Mouse (Mus musculus): Measurements from ENCODE around the gene Son.
A peak's percentile ranks its signal among the peaks of the same experiment; 100 is the strongest.

Son gene

DNA sequence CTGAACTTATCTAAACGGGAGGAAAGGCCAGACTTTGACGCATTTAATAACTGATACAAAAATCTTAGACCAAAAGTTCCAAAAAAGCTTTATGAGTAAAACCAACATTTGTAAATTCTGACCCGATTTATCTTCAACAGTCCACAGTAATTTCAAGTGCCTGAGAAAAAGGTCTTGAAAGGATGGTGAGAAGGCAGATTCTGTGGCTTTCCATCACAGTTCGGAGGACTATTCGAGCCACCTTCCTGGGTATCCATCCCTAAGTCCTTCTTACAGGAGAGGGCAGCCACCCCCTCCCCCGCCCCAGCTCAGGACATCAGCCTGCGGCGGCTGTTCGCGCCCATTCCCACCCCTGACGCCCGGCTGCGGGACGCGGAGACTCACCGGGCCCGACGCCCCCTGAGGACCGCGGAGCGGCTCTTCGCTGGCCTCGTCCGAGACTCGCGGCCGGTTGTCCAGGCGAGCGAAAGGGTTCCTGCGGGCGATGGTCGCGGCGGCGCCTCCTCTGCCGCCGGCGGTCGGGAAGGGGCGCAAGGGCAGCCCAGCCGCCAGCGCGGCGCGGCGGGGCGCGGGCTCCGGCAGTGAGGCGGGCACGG is 40.8 kb downstream of the Son start:
- no peak for DNase-seq (ENCODE audit: low read depth, low spot score)

GRCm38 (mm10) chr16:91688619-91689334 is 41.5 kb downstream of the Son start, which contains the start of gene Donson:
Gene Donson (minus strand): TSS chr16:91688770.
- DNase-seq (ENCODE audit: low read depth, low spot score) = peak; percentile 67

DNA sequence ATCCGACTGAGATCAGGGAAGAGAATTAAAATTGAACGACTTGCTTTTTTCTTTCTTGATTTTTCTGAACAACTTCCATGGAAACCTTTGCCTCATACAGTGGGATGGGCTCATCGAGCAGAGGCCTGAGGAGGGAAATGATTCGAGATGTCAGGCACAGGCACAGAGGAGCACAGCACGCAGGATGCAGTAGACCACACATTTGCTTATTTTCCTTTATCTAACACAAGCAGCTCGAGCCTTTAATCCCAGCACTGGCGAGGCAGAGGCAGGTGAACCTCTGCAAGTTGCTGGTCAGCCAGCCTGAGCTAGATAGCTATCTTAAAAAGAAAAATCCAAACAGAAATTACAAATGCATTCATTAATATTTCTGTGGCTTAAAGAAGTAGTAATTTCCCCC is 42.5 kb downstream of the Son start:
- no peak for DNase-seq (ENCODE audit: low read depth, low spot score)

DNA sequence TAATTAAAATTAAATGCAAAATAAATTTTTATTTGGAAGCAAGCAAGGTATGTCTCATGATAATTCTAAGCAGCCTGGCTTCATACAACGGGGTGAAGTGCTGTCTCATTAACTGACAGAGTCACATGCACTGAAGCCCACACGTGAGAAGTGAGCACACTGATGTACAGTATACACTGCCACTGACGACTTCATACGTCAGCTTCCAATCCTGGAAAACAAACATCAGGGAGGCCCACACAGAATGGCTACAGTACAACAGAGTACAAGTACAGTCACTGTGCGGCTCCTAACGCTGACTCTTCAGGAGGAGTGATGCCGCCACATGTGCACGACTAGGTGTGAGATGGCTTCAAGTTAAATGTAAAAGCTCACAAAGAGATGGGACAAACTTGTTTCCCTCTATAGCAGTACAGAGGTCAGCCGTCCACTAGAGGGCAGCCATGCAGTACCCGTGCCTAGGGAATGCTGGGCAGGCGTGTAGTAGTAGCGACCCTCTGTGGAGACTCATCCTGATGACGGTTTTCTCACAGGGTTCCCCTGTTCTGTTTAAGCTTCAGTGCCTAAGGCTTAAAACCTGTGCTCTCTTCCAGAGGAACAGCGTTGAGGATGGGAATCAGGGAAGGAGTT is 47.3 kb downstream of the Son start:
- peak; percentile 45 for DNase-seq (ENCODE audit: low read depth, low spot score)

DNA sequence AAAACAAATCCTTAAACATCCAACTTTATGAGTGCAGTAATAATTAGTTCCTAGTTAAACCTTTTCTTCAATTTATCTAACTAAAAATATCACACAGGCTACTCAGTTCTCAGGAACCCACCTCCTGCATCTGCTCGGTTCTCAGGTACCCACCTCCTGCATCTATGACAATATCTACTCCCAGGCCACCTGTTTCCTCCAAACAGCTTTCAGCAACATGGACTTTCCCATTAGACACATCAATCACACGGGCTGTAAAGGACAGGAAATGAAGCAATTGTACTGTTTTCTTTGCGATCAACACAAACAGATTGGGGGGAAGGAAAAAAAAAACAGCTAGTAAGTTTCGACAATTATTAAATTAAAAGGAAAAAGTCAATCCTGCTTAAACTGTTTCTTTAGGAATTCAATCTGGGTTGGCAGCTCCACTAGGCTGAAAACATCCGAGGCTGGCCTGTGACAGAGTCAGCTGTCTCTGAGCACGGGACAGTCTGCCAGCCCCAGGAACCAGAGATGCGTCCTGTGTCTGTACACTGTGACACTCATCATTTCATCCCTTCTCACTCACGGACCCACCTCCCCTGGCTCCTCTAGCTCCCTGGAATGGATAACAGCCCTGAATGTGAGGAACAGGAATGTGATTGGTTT is 47.9 kb downstream of the Son start:
- DNase-seq (ENCODE audit: low read depth, low spot score) = no peak

GRCm38 (mm10) chr16:91698995-91699394 is 51.7 kb downstream of the Son start:
- no peak for DNase-seq (ENCODE audit: low read depth, low spot score)

- no peak for DNase-seq (ENCODE audit: low read depth, low spot score)
These were observed 54.6 kb downstream of the Son start for GRCm38 (mm10) chr16:91701908-91702307.

DNA sequence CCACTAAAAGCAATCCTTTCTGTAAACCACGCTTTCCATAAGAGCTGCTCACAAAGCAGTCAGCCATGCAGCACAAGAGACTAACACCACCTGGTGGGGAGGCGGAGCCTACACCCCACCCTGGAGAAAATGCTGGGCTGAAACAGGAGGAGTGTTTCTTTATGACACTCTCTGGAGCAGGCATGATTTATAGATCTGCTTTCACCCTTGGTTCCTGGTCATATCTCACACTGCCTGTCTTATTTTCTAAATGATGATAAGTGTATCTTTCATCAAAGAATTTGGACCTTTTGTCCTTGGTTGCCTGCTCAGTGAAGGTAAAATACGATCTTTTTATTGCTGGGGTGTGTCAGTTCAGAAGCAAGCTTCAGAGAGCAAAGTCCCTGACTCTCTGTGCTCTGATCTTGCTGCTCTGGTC is 55.5 kb downstream of the Son start:
- DNase-seq (ENCODE audit: low read depth, low spot score) = no peak

DNA sequence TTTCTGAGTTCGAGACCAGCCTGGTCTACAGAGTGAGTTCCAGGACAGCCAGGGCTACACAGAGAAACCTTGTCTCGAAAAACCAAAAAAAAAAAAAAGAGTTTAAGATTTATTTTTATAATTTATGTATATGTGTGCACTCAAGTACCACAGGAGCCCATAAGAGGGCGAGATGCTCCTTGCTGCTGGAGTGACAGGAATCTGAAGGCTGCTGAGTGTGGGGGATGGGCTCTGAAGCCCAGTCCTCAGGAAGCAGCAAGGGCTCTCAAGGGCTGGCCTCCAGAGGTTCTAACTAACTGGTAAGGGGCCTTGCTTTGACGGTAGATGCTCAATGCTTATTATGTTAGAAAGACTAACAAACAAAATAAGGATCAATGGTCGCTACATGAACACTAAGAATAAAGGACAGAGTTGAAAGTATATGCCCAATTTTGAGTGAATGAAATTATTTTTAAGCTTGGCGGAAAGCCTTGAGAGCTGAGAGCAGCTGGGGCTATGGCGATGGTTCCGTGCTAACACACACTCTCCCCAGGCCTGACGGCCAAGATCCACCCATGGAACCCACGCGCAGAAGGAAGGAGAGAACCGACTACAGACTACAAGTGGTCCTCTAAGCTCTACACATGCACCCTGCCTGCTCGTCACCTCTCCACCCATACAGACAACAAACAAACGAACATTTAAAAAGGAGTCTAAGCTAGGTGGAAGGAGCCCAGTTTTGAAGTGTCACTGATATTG is 57.5 kb downstream of the Son start:
- no peak for DNase-seq (ENCODE audit: low read depth, low spot score)

GRCm38 (mm10) chr16:91710241-91710640 is 62.9 kb downstream of the Son start:
- DNase-seq (ENCODE audit: low read depth, low spot score) = no peak

- no peak for DNase-seq (ENCODE audit: low read depth, low spot score)
These were observed 69.6 kb downstream of the Son start for GRCm38 (mm10) chr16:91716927-91717349.

DNA sequence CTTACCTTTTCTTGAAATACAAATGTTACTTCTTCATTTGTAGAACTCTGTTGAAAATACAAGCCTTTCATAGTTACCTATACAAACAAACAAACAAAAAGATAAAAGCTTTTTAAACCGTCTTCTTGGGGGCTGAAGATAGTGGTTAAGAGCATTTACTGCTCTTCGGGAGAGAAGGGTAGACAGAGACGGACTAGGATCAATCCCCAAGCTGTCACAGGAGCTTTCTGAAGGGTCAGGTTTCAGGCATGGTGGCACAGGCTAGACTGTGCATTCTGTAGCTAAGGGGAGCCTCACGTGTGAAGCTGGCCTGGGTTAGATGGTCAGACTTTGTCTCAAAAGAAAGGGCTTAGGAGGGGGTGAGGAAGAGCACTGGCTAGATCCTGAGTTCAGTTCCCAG is 70.1 kb downstream of the Son start:
- no peak for DNase-seq (ENCODE audit: low read depth, low spot score)

- no peak for DNase-seq (ENCODE audit: low read depth, low spot score)
These were observed 76.9 kb downstream of the Son start for GRCm38 (mm10) chr16:91724247-91724646.

DNA sequence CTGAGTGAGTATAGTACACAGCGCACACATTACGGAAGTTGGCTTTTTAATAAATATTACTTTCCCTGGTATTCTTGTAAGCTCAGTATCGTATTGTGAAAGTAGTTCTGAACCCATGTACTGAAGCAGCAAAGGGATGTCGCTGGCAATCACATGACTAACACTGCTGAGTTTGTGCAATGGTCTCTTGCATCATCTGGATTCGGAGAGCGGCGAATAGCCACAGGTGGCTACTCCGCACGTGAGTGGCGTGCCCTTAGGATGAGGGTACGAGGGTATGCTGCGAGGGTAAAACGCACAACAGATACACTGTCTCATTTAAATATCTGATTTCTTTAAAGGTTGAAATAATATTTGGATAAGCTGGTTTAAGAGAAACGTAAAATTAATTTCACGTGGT is 80.1 kb downstream of the Son start:
- DNase-seq (ENCODE audit: low read depth, low spot score) = no peak

DNA sequence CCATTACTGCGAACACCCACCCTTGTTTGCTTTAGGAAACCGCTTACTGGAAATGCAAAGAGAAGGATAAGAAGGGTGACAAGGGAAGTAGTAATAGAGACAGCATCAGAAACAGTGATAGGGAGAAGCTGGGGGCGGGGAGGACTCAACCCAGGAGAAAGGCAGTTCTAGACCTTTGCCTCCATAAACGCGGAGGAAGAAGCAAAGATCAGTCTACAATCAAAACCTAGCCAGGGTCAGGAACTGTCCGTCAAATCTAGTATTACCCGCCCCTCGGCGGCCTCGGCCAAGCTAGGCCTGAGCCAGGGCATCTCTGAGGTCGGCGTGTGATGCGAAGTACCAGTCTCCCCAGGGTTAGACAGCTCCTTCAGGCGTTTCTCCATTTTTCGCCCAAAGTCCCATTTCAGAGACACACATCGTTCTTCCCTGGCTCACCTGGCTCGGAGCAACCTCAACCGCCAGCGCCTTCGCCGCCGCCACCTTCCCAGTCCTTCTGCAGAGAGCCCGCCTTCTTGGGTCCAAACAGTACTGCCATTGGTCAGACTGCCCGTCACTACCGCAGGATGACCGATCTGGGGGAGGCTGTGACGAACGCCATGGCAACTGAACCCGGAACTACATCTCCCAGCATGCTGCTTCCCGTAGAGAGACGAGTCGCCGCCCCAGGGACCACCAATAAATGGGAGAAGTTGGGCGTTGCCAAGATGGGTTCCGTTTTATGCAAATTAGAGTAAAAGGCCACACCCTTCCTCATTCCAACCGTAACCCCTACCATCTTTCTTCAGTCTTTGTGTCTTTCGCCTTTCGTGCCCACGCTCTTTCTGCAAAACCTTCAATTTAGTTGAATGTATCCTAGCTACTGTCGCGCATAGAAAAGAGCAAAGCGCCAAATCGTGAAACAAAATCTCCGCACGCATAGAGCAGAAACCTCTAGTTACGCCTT is 81.1 kb downstream of the Son start, which contains the start of gene Cryzl1:
Cryzl1 (minus strand) TSS at position 853 of the 943 bp plus-strand sequence.
- DNase-seq (ENCODE audit: low read depth, low spot score) = peak; percentile 100
